Mouse (Mus musculus): ENCODE data around the gene Snx15. TPM values are rescaled to one million over a fixed set of nuclear protein-coding genes. Genes with fewer than 3 reads are reported as not detected.
"Not testable (repeated sequence)": the region's sequence is repeated elsewhere in the genome, so short reads cannot be mapped to it uniquely, and the experiment has no call there.

Snx15 gene
- total and polyA plus RNA-seq, 3 experiments = 15.3 to 15.7 (median 15.6) TPM

DNA sequence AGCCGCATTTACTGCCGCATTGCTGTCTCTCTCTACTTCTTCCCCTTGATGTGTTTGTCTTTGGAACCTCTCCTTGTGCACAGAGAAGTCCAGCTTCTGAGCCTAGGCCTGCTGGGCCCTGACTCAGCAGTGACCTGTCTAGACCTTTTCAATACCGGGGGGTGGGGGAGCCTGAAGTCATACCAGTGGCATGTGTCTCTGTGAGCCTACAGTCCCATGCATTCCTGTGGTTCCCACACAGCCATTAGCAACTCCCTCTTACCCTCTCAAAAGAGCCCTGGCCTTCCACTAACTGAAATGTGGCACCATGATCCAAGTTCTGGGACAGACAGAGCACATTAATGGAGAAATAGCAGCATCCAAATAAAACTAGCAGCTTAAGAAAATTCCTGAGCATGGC lies 8.3 kb upstream of the Snx15 start:
- H3K9me3 ChIP-seq (replicated peaks; ENCODE audit: low read length) = no peaks in the 10 kb centered on the region
- no peaks in the 10 kb centered on the region for H3K27me3 ChIP-seq (replicated peaks)
- no peak overlapping the region for H3K9ac ChIP-seq (ENCODE audit: insufficient read depth, low read depth)
- in situ Hi-C loops (cut with MboI; ENCODE audit: low pct_ligation_motif_present, low pct_unique_long_range_greater_than_20kb, low sequenced_read_pairs) (no loop called here), dilution Hi-C loops (cut with MboI; ENCODE audit: extremely low pct_ligation_motif_present, extremely low pct_unique_long_range_greater_than_20kb, low sequenced_read_pairs) (no loop called here)
- H3K4me2 ChIP-seq (ENCODE audit: insufficient read depth, low read depth, poor library complexity, severe bottlenecking) = no peak overlapping the region
- DNase-seq (ENCODE audit: extremely low read depth) = no peak
- no peak overlapping the region for H3K4me3 ChIP-seq (replicated peaks in 1 of 3; ENCODE audit: low read depth in 2 of 3, low read length in 2 of 3, poor library complexity in 1 of 3)
- no peaks in the 10 kb centered on the region for H3K79me2 ChIP-seq (replicated peaks; ENCODE audit: control insufficient read depth, extremely low read depth, insufficient read depth, poor library complexity, severe bottlenecking)
- no peak overlapping the region for H3K27ac ChIP-seq (ENCODE audit: insufficient read depth, low read depth)
- H3K36me3 ChIP-seq (replicated peaks in 1 of 2; ENCODE audit: control insufficient read depth in 1 of 2, insufficient read depth in 1 of 2, low read length in 1 of 2) = peaks cover 4 to 48% of the 10 kb centered on the region in 2 experiments
- TF ChIP-seq HCFC1 (IDR thresholded peaks at IDR 0.05; ENCODE audit: low read depth, low read length) (no peak), MEF2A (IDR thresholded peaks at IDR 0.05; ENCODE audit: borderline replicate concordance, low read depth, low read length) (no peak), KAT2A (IDR thresholded peaks at IDR 0.05; ENCODE audit: insufficient replicate concordance, low read length) (no peak), GABPA (IDR thresholded peaks at IDR 0.05; ENCODE audit: insufficient replicate concordance, low read depth, low read length) (no peak), MXI1 (IDR thresholded peaks at IDR 0.05; ENCODE audit: low read depth, low read length) (no peak), ZNF384 (IDR thresholded peaks at IDR 0.05; ENCODE audit: low read depth, low read length) (no peak), RCOR1 (conservative IDR thresholded peaks at IDR 0.05; ENCODE audit: low read depth, low read length) (no peak), JUN (IDR thresholded peaks at IDR 0.05; ENCODE audit: insufficient read depth, low read depth, low read length) (no peak), USF1 (IDR thresholded peaks at IDR 0.05; ENCODE audit: low read depth, low read length) (no peak), MYC (IDR thresholded peaks at IDR 0.05; ENCODE audit: low read depth, low read length) (no peak), ZMIZ1 (IDR thresholded peaks at IDR 0.05; ENCODE audit: low read depth, low read length) (no peak), TCF12 (IDR thresholded peaks at IDR 0.05; ENCODE audit: low read depth, low read length) (no peak), NRF1 (IDR thresholded peaks at IDR 0.05; ENCODE audit: low read depth, low read length) (no peak), JUND (conservative IDR thresholded peaks at IDR 0.05; ENCODE audit: low read depth, low read length) (no peak)
- H3K4me1 ChIP-seq (ENCODE audit: control insufficient read depth in 1 of 2, insufficient read depth in 2 of 2) = peaks cover 8% of the 10 kb centered on the region in 2 experiments

DNA sequence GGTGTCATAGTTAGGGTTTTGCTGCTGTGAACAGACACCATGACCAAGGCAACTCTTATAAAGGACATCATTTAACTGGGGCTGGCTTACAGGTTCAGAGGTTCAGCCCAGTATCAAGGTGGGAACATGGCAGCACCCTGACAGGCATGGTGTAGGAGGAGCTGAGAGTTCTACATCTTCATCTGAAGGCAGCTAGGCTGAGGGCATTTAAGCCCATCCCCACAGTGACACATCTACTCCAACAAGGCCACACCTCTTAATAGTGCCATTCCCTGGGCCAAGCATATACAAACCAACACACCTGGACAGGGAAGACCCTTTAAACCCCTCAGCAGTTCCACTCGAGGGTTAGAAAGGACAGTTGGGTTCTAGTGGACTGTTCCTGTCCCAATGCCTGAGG lies 5.1 kb upstream of the Snx15 start:
- H3K79me2 ChIP-seq (replicated peaks; ENCODE audit: control insufficient read depth, extremely low read depth, insufficient read depth, poor library complexity, severe bottlenecking); H3K4me2 ChIP-seq (ENCODE audit: insufficient read depth, low read depth, poor library complexity, severe bottlenecking); H3K9me3 ChIP-seq (replicated peaks; ENCODE audit: low read length); H3K27ac ChIP-seq (ENCODE audit: insufficient read depth, low read depth); H3K9ac ChIP-seq (ENCODE audit: insufficient read depth, low read depth); DNase-seq (ENCODE audit: extremely low read depth); H3K27me3 ChIP-seq (replicated peaks); H3K4me3 ChIP-seq (replicated peaks in 1 of 3; ENCODE audit: low read depth in 2 of 3, low read length in 2 of 3, poor library complexity in 1 of 3); H3K4me1 ChIP-seq (ENCODE audit: control insufficient read depth in 1 of 2, insufficient read depth in 2 of 2); dilution Hi-C loops (cut with MboI; ENCODE audit: extremely low pct_ligation_motif_present, extremely low pct_unique_long_range_greater_than_20kb, low sequenced_read_pairs); in situ Hi-C loops (cut with MboI; ENCODE audit: low pct_ligation_motif_present, low pct_unique_long_range_greater_than_20kb, low sequenced_read_pairs): not testable (repeated sequence)
- peaks cover 4 to 43% of the 10 kb centered on the region in 2 experiments for H3K36me3 ChIP-seq (replicated peaks in 1 of 2; ENCODE audit: control insufficient read depth in 1 of 2, insufficient read depth in 1 of 2, low read length in 1 of 2)

Measured in CH12.LX (cell line).